Mouse (Mus musculus): Measurements from ENCODE around the gene Sept12. TPM values are rescaled to one million over a fixed set of nuclear protein-coding genes. Genes with fewer than 3 reads are reported as not detected.
A peak's percentile ranks its signal among the peaks of the same experiment; 100 is the strongest.

The Sept12 gene
- polyA plus RNA-seq, 1 experiment from 2014 or later: not detected

DNA sequence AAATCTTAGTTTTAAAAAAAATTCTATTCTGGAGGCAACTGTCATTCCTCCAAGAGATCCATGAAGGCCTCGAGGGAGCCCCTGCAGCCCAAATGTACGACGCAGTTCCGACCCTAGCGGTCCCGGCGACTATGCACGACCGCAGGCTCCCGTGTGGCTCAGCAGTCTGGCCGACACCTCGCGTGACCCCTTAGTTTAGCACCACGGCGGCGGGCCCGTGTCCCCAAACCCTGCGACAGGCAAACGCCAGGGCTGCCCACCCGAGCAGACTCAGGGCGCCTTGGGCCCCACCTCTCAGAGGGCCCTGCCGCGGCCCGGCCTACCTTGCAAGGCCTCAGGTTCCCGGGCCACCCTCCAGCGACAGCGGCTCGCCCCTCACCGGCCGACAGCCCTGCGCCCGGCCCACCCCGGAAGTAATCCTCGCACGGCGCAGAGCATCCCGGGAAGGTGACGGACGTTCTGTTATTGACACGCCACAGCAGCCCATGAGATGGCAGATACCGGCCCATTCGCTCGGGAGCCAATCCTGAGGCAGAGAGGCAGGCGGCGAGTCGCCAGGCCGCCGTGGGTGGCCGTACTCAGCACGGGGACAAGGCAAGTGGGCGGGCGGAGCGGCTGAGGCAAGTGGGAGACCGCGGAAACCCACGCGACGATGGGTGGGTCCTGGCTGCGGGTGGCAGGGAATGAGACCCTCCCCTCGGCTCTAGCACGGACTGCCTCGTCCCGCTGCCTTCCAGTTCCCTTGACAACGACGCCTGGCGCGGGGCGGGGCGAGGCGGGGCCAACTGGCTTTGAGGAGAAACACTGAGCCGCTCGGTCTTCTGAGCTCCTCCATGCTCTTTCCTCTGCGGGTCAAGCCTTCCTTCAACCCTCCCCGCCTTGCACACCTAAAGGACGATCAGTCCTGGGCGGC is 33.6 kb downstream of the Sept12 start, which contains the start of gene Anks3:
TSS of gene Anks3 (minus strand) at position 409 of the 913 bp plus-strand sequence.
- Histone ChIP-seq H3K36me3 (ENCODE audit: inconsistent target) (no peaks in the 10 kb centered on the region), H3K79me2 (ENCODE audit: inconsistent target) (peaks cover 45% of the 10 kb centered on the region), H3K4me3 (ENCODE audit: inconsistent target) (peak within 1 kb of the TSS; percentile 65), H3K27ac (peak within 1 kb of the TSS; percentile 51)
- whole genome bisulfite sequencing (ENCODE audit: missing documents): 1% methylated on average over 69 of the region's 76 CpGs

DNA sequence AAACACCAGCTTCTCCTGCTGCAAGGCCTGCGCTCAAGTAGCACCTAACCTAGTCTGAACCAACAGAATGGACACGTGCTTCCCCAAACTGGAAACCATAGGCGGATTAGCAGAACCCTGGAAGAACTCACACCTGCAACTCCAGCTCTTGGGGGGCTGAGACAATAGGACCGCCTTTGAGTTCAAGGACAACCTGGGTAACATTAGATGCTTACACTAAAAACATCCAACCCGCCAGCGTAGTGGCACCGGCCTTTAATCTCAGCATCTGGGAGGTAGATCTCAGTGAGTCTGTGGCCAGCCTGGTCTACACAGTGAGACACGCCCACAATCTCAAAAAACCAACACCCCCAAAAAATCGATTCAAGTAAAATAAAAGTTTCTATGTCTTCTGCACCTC is 34.3 kb downstream of the Sept12 start:
- 42% methylated on average over 9 of the region's 9 CpGs for WGBS (ENCODE audit: missing documents)
- H3K79me2 ChIP-seq (ENCODE audit: inconsistent target): peaks cover 53% of the 10 kb centered on the region
- H3K36me3 ChIP-seq (ENCODE audit: inconsistent target): no peaks in the 10 kb centered on the region
- peak overlapping the region; percentile 19; the same call in 1 of the 2 replicates for H3K27ac ChIP-seq
- peak overlapping the region; percentile 62 for H3K4me3 ChIP-seq (ENCODE audit: inconsistent target)

DNA sequence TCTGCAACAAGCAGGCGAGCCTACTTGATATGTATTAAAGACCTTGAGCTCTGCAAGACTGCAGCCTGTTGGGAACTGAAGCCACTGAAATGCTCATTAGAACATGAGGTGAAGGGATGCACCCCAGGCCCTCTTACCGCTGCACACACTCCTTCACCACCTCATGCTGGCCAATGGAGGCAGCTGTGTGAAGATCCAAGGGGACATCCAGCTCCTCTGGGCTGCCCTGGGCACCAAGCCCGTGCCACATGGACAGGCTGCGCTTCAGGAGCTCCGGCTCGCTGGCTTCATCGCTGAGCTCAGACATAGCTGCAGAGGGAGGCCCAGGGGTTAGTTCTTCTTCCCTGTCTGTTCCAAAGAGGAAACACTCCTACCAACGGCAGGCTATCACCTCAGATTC is 37.4 kb downstream of the Sept12 start:
- H3K4me3 ChIP-seq (ENCODE audit: inconsistent target): no peak overlapping the region
- WGBS (ENCODE audit: missing documents): 71% methylated on average over 8 of the region's 8 CpGs
- H3K79me2 ChIP-seq (ENCODE audit: inconsistent target): peaks cover 74% of the 10 kb centered on the region

DNA sequence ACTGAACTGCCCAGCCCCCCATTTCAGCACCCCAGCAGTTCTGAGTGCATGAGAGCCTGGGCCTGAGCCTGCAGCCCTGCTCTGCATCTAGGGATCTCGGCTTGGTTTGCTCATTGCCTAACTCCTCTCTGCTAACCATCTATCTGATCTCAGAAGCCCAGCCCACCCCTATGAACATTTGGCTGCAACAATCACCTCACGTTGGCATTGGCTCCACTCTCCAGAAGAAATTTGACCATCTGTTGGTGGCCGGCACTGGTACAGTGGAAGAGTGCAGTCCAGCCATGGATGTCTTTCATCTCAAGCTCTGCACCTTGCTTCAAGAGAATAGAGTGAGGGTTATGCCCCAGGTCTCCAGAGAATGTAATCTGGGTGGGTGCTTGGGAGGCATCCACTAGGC is 40.2 kb downstream of the Sept12 start:
- peaks cover 52% of the 10 kb centered on the region for H3K36me3 ChIP-seq (ENCODE audit: inconsistent target)
- 92% methylated on average over 3 of the region's 3 CpGs for WGBS (ENCODE audit: missing documents)

More for the DNA sequence above, 37.4 kb downstream of the Sept12 start:
- peaks cover 24% of the 10 kb centered on the region for H3K36me3 ChIP-seq (ENCODE audit: inconsistent target)
- H3K27ac ChIP-seq: 0 out of 2 replicates have a peak overlapping the region, but pooled peaks have one; percentile 13

DNA sequence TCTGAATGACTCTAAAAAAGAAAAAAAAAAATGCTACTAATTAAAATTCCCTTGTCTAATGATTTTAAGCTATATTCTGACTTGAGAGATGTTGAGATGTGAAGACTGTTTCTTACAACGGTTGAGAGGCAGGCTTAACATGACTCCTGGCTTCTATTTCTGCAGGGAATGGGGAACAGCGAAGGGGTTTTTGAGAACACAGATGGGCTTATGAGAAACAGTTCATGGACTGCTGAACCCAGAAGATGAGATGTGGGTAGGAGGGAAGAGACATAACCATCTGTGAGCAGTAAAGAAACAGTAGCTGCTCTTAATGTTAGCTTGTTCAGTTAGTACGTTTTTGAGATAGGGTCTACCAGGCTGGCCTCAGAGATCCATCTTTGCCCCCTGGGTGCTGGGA is 41.0 kb downstream of the Sept12 start:
- H3K79me2 ChIP-seq (ENCODE audit: inconsistent target): peaks cover 51% of the 10 kb centered on the region
- peaks cover 61% of the 10 kb centered on the region for H3K36me3 ChIP-seq (ENCODE audit: inconsistent target)
- H3K27ac ChIP-seq: no peak overlapping the region
- 100% methylated on average over 3 of the region's 3 CpGs for WGBS (ENCODE audit: missing documents)
- H3K4me3 ChIP-seq (ENCODE audit: inconsistent target): no peak overlapping the region

More for the DNA sequence above, 40.2 kb downstream of the Sept12 start:
- no peak overlapping the region for H3K27ac ChIP-seq
- H3K79me2 ChIP-seq (ENCODE audit: inconsistent target): peaks cover 60% of the 10 kb centered on the region
- no peak overlapping the region for H3K4me3 ChIP-seq (ENCODE audit: inconsistent target)

DNA sequence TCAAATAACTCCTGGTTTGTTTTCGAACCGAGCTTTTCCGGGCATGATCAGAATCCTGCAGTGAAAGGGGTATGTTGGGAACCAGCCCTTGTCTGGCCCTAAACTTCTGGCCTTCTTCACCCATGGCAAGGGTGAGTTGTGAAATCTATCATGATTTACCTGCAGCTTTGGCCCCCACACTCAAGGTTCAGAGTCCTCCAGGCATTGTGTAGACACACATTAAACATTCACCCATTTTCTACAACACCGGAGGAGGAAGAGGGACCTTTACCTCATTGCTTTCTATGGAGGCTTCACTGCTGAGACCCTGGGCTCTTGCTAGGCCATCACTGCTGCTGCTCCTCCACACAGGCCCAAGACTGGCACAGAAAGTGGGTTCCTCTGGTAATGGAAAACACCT is 50.3 kb downstream of the Sept12 start:
- no peaks in the 10 kb centered on the region for H3K79me2 ChIP-seq (ENCODE audit: inconsistent target)
- peaks cover 83% of the 10 kb centered on the region for H3K36me3 ChIP-seq (ENCODE audit: inconsistent target)
- H3K4me3 ChIP-seq (ENCODE audit: inconsistent target): no peak overlapping the region
- 91% methylated on average over 4 of the region's 4 CpGs for WGBS (ENCODE audit: missing documents)
- H3K27ac ChIP-seq: no peak overlapping the region

DNA sequence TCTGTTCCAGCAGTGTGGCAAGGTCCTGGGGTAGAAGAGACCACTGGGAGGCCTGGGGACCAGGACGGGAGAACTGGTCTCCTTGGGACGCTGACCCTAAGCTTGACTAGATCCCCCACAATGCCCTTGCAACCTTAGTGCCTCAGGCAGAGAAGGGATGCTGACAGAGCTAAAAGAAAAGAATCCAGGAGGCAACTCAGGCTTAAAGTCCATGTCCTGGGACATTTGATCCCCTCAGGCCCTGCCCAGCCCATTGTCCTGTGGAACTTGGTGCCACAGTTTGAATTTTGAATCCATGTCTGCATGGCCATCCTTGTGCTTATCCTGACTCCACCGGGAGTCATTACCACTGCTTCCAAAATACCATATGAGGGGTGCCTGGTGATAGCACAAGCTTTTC is 51.5 kb downstream of the Sept12 start:
- Histone ChIP-seq H3K27ac (no peak overlapping the region), H3K36me3 (ENCODE audit: inconsistent target) (peaks cover 83% of the 10 kb centered on the region), H3K4me3 (ENCODE audit: inconsistent target) (no peak overlapping the region), H3K79me2 (ENCODE audit: inconsistent target) (no peaks in the 10 kb centered on the region)
- 93% methylated on average over 3 of the region's 3 CpGs for WGBS (ENCODE audit: missing documents)

DNA sequence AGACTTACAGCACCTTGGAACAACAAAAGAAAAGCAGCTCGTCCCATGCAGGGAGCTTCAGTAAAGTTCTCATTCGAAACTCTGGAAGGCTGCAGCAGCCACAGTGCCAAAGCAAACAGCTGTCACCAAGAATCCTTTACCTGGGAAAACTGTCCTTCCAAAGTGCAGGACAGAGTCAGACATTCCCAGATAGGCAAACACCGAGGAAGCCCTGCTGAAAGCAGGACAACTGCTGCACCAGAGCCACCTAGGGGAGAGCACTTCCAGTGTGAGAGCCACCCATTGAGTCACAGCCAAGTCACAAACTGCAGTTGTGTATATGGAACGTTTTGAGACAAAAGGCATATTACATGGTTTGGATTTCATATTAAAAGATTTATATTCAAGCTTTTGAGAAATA is 52.2 kb downstream of the Sept12 start:
- H3K36me3 ChIP-seq (ENCODE audit: inconsistent target): peaks cover 78% of the 10 kb centered on the region
- 79% methylated on average over 4 of the region's 4 CpGs for WGBS (ENCODE audit: missing documents)
- H3K79me2 ChIP-seq (ENCODE audit: inconsistent target): peaks cover 1% of the 10 kb centered on the region; the same call in 1 of the 2 replicates
- H3K4me3 ChIP-seq (ENCODE audit: inconsistent target): no peak overlapping the region
- H3K27ac ChIP-seq: no peak overlapping the region

DNA sequence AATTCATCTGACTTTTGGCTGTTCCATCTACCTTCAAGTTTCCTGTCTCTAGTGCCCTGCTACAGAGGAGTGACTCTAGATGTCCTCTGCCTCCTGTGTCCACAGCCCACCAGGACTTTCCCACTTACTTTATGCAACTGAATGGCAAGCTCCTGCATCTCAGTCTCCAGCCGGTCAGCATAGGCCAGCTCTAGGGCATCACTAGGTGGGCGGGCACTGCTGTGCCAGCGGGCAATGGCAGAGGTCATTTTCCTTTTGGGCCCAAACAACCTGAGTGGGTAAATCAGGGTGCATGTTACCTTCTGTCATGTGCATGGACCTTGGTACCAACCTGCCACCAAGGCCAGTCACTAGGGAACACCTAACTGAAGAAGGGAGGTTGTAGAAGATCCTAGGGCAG is 54.2 kb downstream of the Sept12 start:
- no peak overlapping the region for H3K27ac ChIP-seq
- peaks cover 71% of the 10 kb centered on the region for H3K36me3 ChIP-seq (ENCODE audit: inconsistent target)
- no peak overlapping the region for H3K4me3 ChIP-seq (ENCODE audit: inconsistent target)
- peaks cover 15% of the 10 kb centered on the region; the same call in 1 of the 2 replicates for H3K79me2 ChIP-seq (ENCODE audit: inconsistent target)
- WGBS (ENCODE audit: missing documents): 97% methylated on average over 3 of the region's 3 CpGs

DNA sequence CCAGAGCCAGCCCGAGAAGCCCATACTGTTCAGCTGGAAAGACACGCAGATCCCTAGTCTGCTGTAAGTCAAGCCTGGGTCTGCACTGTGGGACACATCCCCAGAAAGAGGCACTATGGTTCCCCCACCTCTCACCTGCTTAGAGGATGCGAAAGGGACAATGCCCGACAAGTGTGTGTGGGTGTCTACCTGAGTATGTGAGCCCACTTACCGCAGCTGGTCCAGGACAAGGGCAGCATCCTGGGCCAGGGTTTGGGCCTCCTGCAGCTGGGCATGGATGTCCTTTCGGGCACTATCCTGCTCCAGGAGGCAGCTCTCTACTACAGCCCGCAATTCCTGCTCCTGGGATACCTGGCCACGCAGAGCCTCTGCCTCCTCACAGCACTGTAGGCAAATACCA is 54.8 kb downstream of the Sept12 start:
- H3K36me3 ChIP-seq (ENCODE audit: inconsistent target): peaks cover 66% of the 10 kb centered on the region
- no peak overlapping the region for H3K27ac ChIP-seq
- H3K79me2 ChIP-seq (ENCODE audit: inconsistent target): peaks cover 15% of the 10 kb centered on the region; the same call in 1 of the 2 replicates
- no peak overlapping the region for H3K4me3 ChIP-seq (ENCODE audit: inconsistent target)
- WGBS (ENCODE audit: missing documents): 96% methylated on average over 8 of the region's 8 CpGs

DNA sequence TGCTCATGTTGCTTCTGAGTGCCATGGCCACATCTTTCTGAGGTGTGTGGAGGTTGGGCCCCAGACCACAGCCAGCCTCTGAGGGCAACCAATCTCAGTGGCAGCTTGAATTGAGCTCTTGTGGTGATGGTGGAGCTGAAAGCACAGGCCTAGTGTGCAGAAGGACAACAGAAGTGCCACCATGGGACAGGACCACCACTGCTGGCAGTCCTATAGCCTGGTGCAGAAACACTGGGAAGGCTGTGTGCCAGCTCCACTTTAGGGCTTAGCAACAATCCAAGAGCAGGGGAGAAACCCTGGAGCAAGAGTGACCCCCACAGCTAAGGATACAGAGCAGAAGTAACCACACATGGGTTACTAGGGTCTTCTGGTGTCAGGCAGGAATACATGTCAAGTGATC is 56.6 kb downstream of the Sept12 start:
- no peak overlapping the region for H3K27ac ChIP-seq
- H3K36me3 ChIP-seq (ENCODE audit: inconsistent target): peaks cover 48% of the 10 kb centered on the region

DNA sequence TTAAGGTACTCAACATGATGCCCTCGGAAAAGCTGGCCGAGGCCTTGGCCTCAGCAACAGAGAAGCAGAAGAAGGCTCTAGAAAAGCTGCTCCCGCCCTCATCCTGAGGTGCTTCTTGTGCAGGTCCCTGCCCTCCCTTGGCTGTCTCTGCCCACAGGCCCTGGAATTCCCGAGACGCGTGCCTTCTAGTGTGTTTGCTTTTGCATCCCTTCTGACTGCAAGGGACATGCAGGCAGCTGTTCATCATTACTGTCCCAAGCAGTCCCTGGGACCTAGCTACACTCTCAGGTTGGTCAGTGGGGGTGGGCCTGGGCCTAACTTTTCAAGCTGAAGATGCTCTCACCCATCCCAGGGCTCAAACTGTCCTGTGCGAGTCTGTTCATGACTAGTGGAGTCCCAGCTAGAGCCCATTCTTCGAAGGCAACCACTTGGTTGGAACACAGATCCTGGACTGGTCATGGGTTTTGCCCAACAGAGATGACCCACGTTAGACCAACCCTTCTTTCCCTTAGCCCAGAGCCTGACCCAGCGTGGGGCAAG is 57.3 kb downstream of the Sept12 start:
- peaks cover 43% of the 10 kb centered on the region for H3K36me3 ChIP-seq (ENCODE audit: inconsistent target)

More for the DNA sequence above, 56.6 kb downstream of the Sept12 start:
- Histone ChIP-seq H3K79me2 (ENCODE audit: inconsistent target) (peaks cover 15% of the 10 kb centered on the region; the same call in 1 of the 2 replicates), H3K4me3 (ENCODE audit: inconsistent target) (no peak overlapping the region)

DNA sequence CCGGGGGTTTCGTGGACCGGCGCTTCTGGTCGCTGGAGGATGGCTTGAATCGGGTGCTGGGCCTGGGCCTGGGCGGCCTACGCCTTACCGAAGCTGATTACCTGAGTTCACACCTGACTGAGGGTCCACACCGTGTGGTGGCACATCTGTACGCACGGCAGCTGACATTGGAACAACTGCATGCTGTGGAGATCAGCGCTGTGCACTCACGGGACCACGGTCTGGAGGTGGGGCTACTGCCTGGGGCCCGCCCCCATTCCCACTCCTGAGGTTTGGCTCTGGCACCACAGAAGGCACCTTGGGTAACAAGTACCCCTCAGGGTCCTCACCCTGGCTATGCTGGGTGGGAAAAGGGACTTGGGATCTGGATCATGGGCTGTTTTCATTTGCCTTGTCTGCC is 58.2 kb downstream of the Sept12 start:
- H3K79me2 ChIP-seq (ENCODE audit: inconsistent target): peaks cover 15% of the 10 kb centered on the region; the same call in 1 of the 2 replicates
- H3K27ac ChIP-seq: peak overlapping the region; percentile 78
- 0% methylated on average over 16 of the region's 16 CpGs for WGBS (ENCODE audit: missing documents)
- H3K4me3 ChIP-seq (ENCODE audit: inconsistent target): peak overlapping the region; percentile 93
- peaks cover 39% of the 10 kb centered on the region for H3K36me3 ChIP-seq (ENCODE audit: inconsistent target)

More for the DNA sequence above, 57.3 kb downstream of the Sept12 start:
- H3K79me2 ChIP-seq (ENCODE audit: inconsistent target): peaks cover 15% of the 10 kb centered on the region; the same call in 1 of the 2 replicates
- no peak overlapping the region for H3K27ac ChIP-seq
- H3K4me3 ChIP-seq (ENCODE audit: inconsistent target): no peak overlapping the region
- 91% methylated on average over 10 of the region's 10 CpGs for WGBS (ENCODE audit: missing documents)

DNA sequence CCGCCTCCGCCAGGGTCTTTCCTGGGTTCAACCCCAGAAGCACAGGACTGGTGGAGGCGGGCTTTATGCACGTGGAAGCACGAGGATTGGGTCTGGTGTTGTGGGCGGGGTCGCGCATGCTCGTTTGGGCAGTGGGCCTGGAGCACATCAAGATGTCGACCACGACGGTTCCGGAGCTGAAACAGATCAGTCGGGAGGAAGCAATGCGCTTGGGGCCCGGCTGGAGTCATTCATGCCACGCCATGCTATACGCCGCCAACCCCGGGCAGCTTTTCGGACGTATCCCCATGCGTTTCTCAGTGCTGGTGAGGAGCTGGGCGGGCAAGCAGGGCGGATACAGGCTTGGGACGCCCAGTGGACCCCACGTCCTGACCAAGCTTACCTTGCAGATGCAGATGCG is 58.7 kb downstream of the Sept12 start:
- H3K79me2 ChIP-seq (ENCODE audit: inconsistent target): peaks cover 15% of the 10 kb centered on the region; the same call in 1 of the 2 replicates
- H3K4me3 ChIP-seq (ENCODE audit: inconsistent target): peak overlapping the region; percentile 93
- WGBS (ENCODE audit: missing documents): under 1% methylated on average over 24 of the region's 28 CpGs
- peaks cover 34% of the 10 kb centered on the region for H3K36me3 ChIP-seq (ENCODE audit: inconsistent target)
- peak overlapping the region; percentile 78 for H3K27ac ChIP-seq

DNA sequence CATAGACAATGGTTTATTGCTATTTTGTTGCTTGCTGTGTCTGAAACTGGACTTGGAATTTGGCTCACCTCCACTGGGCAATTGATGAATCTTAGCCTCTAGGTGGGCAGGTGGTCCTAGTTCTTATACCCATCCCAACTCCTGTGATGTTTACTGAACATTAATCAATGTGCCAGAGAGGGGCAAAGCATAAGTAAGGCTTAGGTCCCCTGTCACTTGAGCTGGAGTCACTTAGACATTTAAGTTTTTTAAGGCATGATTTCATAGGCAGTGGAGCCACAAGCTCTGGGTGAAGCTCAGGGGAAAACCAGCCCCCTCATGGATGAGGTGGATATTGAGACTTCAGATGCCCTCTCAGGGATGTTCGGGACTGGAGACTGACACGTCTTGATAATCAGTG is 59.2 kb downstream of the Sept12 start, which contains the start of gene Nudt16l1:
TSS of gene Nudt16l1 (plus strand) at position 301 of the 400 bp plus-strand sequence.
- Histone ChIP-seq H3K4me3 (ENCODE audit: inconsistent target) (peak within 1 kb of the TSS; percentile 93), H3K27ac (peak within 1 kb of the TSS; percentile 78), H3K79me2 (ENCODE audit: inconsistent target) (peaks cover 15% of the 10 kb centered on the region; the same call in 1 of the 2 replicates), H3K36me3 (ENCODE audit: inconsistent target) (peaks cover 29% of the 10 kb centered on the region)
- 0% methylated on average over 2 of the region's 2 CpGs for WGBS (ENCODE audit: missing documents)

All from macrophage (primary cell).